ENCODE assay signal across 12 mouse cellular contexts in the genomic region with DNA sequence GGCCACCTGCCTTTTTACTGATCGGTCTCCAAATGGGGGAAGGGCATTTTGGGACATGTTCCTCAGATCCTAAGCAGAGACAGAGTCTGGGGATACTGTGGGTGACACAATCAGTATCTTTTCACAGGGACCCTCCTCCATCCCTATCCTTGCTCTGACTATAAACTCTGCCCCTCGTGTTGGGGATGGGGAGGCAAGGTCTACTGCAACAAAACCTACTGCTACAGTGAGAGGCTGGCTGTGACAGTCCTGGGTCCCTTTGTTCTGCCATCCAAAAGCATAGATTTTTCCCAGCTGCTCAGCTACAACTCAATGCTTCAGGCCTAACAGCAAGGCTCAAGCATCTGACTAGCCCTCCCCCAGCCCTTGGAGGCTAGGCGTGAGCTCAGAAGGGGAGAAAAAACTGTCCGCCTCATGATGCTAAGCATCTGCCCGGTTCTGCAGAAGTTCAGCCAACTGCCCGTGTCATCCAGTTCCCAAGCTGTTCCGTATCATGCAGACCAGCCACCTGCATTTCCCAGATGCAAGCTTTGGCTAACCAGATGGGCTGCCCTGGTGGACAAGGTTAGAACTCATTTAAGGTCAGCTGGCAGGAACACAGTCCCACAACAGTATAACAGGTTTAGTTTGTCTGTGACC.
DNase-seq lines count a peak whose midpoint lies in the region; ATAC-seq and TF ChIP-seq lines count a peak whose summit lies in the region.
"Had no signal": no experiment of that assay in that cellular context is flagged by ENCODE, and none has a peak within 500 bp of the region (broad histone marks: within the 10 kb centered on the region; RNA-seq: fewer than 3 reads in every experiment).

No protein-coding gene starts in this region.

- H3K27ac ChIP-seq in layer of hippocampus, adult 2 months: peak overlapping the region; percentile 39; the same call in 1 of the 2 replicates
- H3K27ac ChIP-seq in forebrain, embryonic 16.5 days (ENCODE audit: low read length): no peak overlapping the region
- peak overlapping the region; percentile 74 for H3K27ac ChIP-seq in neural tube, embryonic 13.5 days (replicated peaks)
- H3K27ac ChIP-seq: liver, embryonic 12.5 days; macrophage had no signal

- H3K4me2 ChIP-seq in forebrain, embryonic 16.5 days (ENCODE audit: low read length): no peak overlapping the region
- no peak overlapping the region for H3K4me2 ChIP-seq in neural tube, embryonic 13.5 days
- H3K4me2 ChIP-seq: liver, embryonic 12.5 days had no signal

- no peak overlapping the region for H3K4me3 ChIP-seq in layer of hippocampus, adult 2 months
- H3K4me3 ChIP-seq in forebrain, embryonic 16.5 days (replicated peaks; ENCODE audit: low read length): no peak overlapping the region
- H3K4me3 ChIP-seq in neural tube, embryonic 13.5 days: no peak overlapping the region
- H3K4me3 ChIP-seq: liver, embryonic 12.5 days had no signal

- 0 out of 2 replicates have a peak, but pooled peaks have one; percentile 4 for TF ChIP-seq CTCF in layer of hippocampus, adult 2 months (conservative IDR thresholded peaks at IDR 0.05)

- no peaks in the 10 kb centered on the region for H3K27me3 ChIP-seq in forebrain, embryonic 16.5 days (replicated peaks; ENCODE audit: control insufficient read depth, insufficient read depth, low read length)
- no peaks in the 10 kb centered on the region for H3K27me3 ChIP-seq in neural tube, embryonic 13.5 days
- H3K27me3 ChIP-seq: liver, embryonic 12.5 days had no signal

- H3K4me1 ChIP-seq in forebrain, embryonic 16.5 days (replicated peaks; ENCODE audit: control insufficient read depth, insufficient read depth, low read length): peaks cover 9% of the 10 kb centered on the region; the same call in 1 of the 2 replicates
- peaks cover 26% of the 10 kb centered on the region for H3K4me1 ChIP-seq in neural tube, embryonic 13.5 days (replicated peaks)

- H3K9me3 ChIP-seq in forebrain, embryonic 16.5 days (ENCODE audit: control insufficient read depth, low read length): no peaks in the 10 kb centered on the region
- H3K9me3 ChIP-seq in neural tube, embryonic 13.5 days: no peaks in the 10 kb centered on the region
- H3K9me3 ChIP-seq: liver, embryonic 12.5 days had no signal

- DNase-seq in gastrocnemius, postnatal 14 days: peak; percentile 14
- no peak for DNase-seq in gastrocnemius, postnatal 10 days
- DNase-seq in layer of hippocampus, adult 2 months (ENCODE audit: low spot score in 2 of 2): no peak
- no peak for DNase-seq in layer of hippocampus, adult 11-12 months (ENCODE audit: low spot score)
- no peak for DNase-seq in liver
- DNase-seq: kidney, adult 9 months; right cerebral cortex, postnatal 25 days had no signal

- peak; percentile 36; the same call in 1 of the 2 replicates for ATAC-seq in forebrain, embryonic 16.5 days
- 0 out of 2 replicates have a peak, but pooled peaks have one; percentile 25 for ATAC-seq in neural tube, embryonic 13.5 days (ENCODE audit: low read depth)
- ATAC-seq in megakaryocyte, adult 5-6 weeks (ENCODE audit: poor library complexity, severe bottlenecking): no peak
- ATAC-seq: liver, embryonic 12.5 days had no signal

- intact Hi-C loops in gastrocnemius, postnatal 14 days (cut with DNase I; ENCODE audit: low total_unique reads): no loop called here

- no peaks in the 10 kb centered on the region for H3K36me3 ChIP-seq in forebrain, embryonic 16.5 days (ENCODE audit: control insufficient read depth, insufficient read depth)
- no peaks in the 10 kb centered on the region for H3K36me3 ChIP-seq in neural tube, embryonic 13.5 days
- H3K36me3 ChIP-seq: liver, embryonic 12.5 days had no signal

- H3K9ac ChIP-seq in forebrain, embryonic 16.5 days (replicated peaks; ENCODE audit: low read depth, low read length): no peak overlapping the region
- H3K9ac ChIP-seq in neural tube, embryonic 13.5 days: no peak overlapping the region
- H3K9ac ChIP-seq: liver, embryonic 12.5 days had no signal

- WGBS in forebrain, embryonic 16.5 days: 53% methylated on average over 7 of the region's 7 CpGs
- WGBS in neural tube, embryonic 13.5 days: 36% methylated on average over 7 of the region's 7 CpGs
